Mouse (Mus musculus) gastrocnemius, postnatal 4 days (tissue): ENCODE results near the gene Tsc2. TPM values are rescaled to one million over a fixed set of nuclear protein-coding genes. Genes with fewer than 3 reads are reported as not detected.

Experiments used
- microRNA-seq: library from miRNA; unstranded; fragments of <30 nt; microRNA quantifications from one replicate; pipeline ENCODE4 v1.2.0, GENCODE M21; 2021
- total RNA-seq, 2 experiments: library from RNA; stranded (reverse); gene quantifications; 2 replicates each; pipeline ENCODE4 v1.2.3; 2021

The Tsc2 gene
- total RNA-seq, 2 experiments from 2014 or later: 66.4 to 75.4 TPM

Small RNAs within 50 kb of the gene (microRNA-seq; reads per million reads assigned to microRNA genes)
- 0.63 reads per million for gene Gm24589

Other genes with a start within 250 kb of the Tsc2 start
- 10 to 100 TPM; 83.7 to 93.6 TPM for gene Rnps1, start 218.1 kb downstream of the Tsc2 start, total RNA-seq
- 100 to 1,000 TPM; 117 to 133 TPM for gene Eci1, start 206.0 kb downstream of the Tsc2 start, total RNA-seq
- 1 to 10 TPM; 1.9 TPM for gene Dnase1l2, start 189.5 kb downstream of the Tsc2 start, total RNA-seq
- gene E4f1, start 162.3 kb downstream of the Tsc2 start, total RNA-seq: 10 to 100 TPM; 18.0 to 20.7 TPM
- 10 to 100 TPM; 34.6 to 37.4 TPM for gene Pgp, start 162.2 kb downstream of the Tsc2 start, total RNA-seq
- 1 to 10 TPM in 1 of 2 experiments, under 1 TPM in 1; 0.91 to 1.5 TPM for gene Bricd5, start 158.7 kb downstream of the Tsc2 start, total RNA-seq
- gene Mlst8, start 153.6 kb downstream of the Tsc2 start, total RNA-seq: 10 to 100 TPM; 12.4 to 16.8 TPM
- gene Caskin1, start 144.0 kb downstream of the Tsc2 start, total RNA-seq: 1 to 10 TPM; 1.6 TPM
- gene Traf7, start 104.7 kb downstream of the Tsc2 start, total RNA-seq: 10 to 100 TPM; 80.8 to 86.3 TPM
- gene Rab26, start 98.4 kb downstream of the Tsc2 start, total RNA-seq: under 1 TPM; 0.52 to 0.64 TPM
- gene Pkd1, start 82.8 kb downstream of the Tsc2 start, total RNA-seq: 10 to 100 TPM; 60.5 to 66.7 TPM
- 1 to 10 TPM; 7.5 TPM for gene Nthl1, start 50 bp upstream of the Tsc2 start, total RNA-seq
- gene Slc9a3r2, start 17.7 kb upstream of the Tsc2 start, total RNA-seq: 10 to 100 TPM; 35.4 to 35.6 TPM
- not detected for gene Npw, start 25.8 kb upstream of the Tsc2 start, total RNA-seq
- gene Zfp598, start 37.1 kb upstream of the Tsc2 start, total RNA-seq: 10 to 100 TPM; 25.7 to 29.6 TPM
- under 1 TPM; 0.13 to 0.15 TPM for gene Syngr3, start 57.3 kb upstream of the Tsc2 start, total RNA-seq
- gene Gfer, start 63.5 kb upstream of the Tsc2 start, total RNA-seq: 10 to 100 TPM; 22.9 to 24.6 TPM
- 1 to 10 TPM; 2.2 to 3.3 TPM for gene Noxo1, start 63.6 kb upstream of the Tsc2 start, total RNA-seq
- gene Tbl3, start 75.0 kb upstream of the Tsc2 start, total RNA-seq: 10 to 100 TPM; 19.1 to 20.4 TPM
- gene Rnf151, start 85.4 kb upstream of the Tsc2 start, total RNA-seq: under 1 TPM in 1 of 2 experiments, not detected in 1; 0.23 TPM
- gene Rps2, start 85.5 kb upstream of the Tsc2 start, total RNA-seq: 100 to 1,000 TPM; 750 to 839 TPM
- 100 to 1,000 TPM; 383 to 407 TPM for gene Ndufb10, start 91.8 kb upstream of the Tsc2 start, total RNA-seq
- 100 to 1,000 TPM; 215 to 219 TPM for gene Rpl3l, start 95.2 kb upstream of the Tsc2 start, total RNA-seq
- gene Msrb1, start 104.0 kb upstream of the Tsc2 start, total RNA-seq: 100 to 1,000 TPM in 1 of 2 experiments, 10 to 100 TPM in 1; 91.8 to 101 TPM
- not detected for gene Hs3st6, start 120.4 kb upstream of the Tsc2 start, total RNA-seq
- gene Meiob, start 171.7 kb upstream of the Tsc2 start, total RNA-seq: not detected
- gene Hagh, start 207.5 kb upstream of the Tsc2 start, total RNA-seq: 10 to 100 TPM; 65.5 to 68.8 TPM
- gene Fahd1, start 217.7 kb upstream of the Tsc2 start, total RNA-seq: 10 to 100 TPM; 26.4 to 29.0 TPM
- gene Igfals, start 233.4 kb upstream of the Tsc2 start, total RNA-seq: 1 to 10 TPM; 3.1 to 6.4 TPM